Mouse (Mus musculus): ENCODE data around the gene Ttc7.

DNA sequence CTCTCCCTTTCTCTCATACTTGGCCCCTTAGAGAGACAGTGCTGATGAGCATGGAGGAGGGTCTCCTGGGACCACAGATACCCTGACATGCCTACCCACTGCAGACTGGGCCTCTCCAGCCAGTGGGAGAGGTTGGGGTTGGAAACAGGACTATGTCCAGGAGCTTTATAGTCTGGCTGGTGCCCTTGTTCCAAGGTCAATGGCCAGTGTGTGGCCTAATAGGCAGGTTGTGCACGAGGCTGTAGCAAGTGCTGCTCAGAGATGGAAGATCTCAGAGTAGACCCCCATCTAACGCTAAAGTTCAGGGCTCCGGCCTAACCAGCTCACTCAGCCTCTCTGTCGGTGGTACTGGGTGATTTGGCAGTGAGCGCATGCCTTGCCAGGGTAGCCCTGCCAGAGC lies 9.1 kb downstream of the Ttc7 start:
- TF ChIP-seq POLR2A (IDR thresholded peaks at IDR 0.05; ENCODE audit: control insufficient read depth in 1 of 2, insufficient read depth in 1 of 2, low read depth in 1 of 2, low read length in 2 of 2, poor library complexity in 1 of 2) (no peak), CTCF (IDR thresholded peaks at IDR 0.05 in 2 of 3, conservative IDR thresholded peaks at IDR 0.05 in 1 of 3; ENCODE audit: control insufficient read depth in 1 of 3, insufficient read depth in 1 of 3, low read depth in 2 of 3, low read length in 3 of 3, poor library complexity in 1 of 3, severe bottlenecking in 1 of 3) (no peak), MAX (IDR thresholded peaks at IDR 0.05; ENCODE audit: low read length) (no peak), HCFC1 (IDR thresholded peaks at IDR 0.05; ENCODE audit: low read depth, low read length) (no peak), GABPA (IDR thresholded peaks at IDR 0.05; ENCODE audit: low read depth, low read length) (no peak), SMC3 (IDR thresholded peaks at IDR 0.05; ENCODE audit: low read depth, low read length) (no peak), EP300 (IDR thresholded peaks at IDR 0.05; ENCODE audit: low read depth in 1 of 2, low read length in 2 of 2) (no peak), MAZ (IDR thresholded peaks at IDR 0.05; ENCODE audit: low read depth, low read length) (no peak), BHLHE40 (IDR thresholded peaks at IDR 0.05; ENCODE audit: borderline replicate concordance, low read depth, low read length) (no peak), MXI1 (IDR thresholded peaks at IDR 0.05; ENCODE audit: low read depth, low read length) (no peak), MEF2A (IDR thresholded peaks at IDR 0.05; ENCODE audit: extremely low read depth, insufficient replicate concordance, low read depth, low read length, poor library complexity, severe bottlenecking) (no peak), NRF1 (IDR thresholded peaks at IDR 0.05; ENCODE audit: insufficient read depth, low read depth, low read length, poor library complexity, severe bottlenecking) (no peak), CHD1 (IDR thresholded peaks at IDR 0.05; ENCODE audit: low read depth, low read length) (no peak), TBP (IDR thresholded peaks at IDR 0.05; ENCODE audit: low read depth, low read length) (no peak)

All from MEL (cell line).